Mouse (Mus musculus) liver, postnatal 0 days (tissue): ENCODE data around the gene Slit3. TPM values are rescaled to one million over a fixed set of nuclear protein-coding genes. Genes with fewer than 3 reads are reported as not detected.
A peak's percentile ranks its signal among the peaks of the same experiment; 100 is the strongest.

Source experiments
- ATAC-seq: fragments of 200-750 bp; cut with Nextera tagmentation; 2 replicates; pipeline ENCODE4 v1.8.0; 2017; ENCODE audit warnings: mild to moderate bottlenecking, moderate library complexity
- DNase-seq: peaks from one replicate; pipeline ENCODE4 v3.0.0-alpha.2; 2016
- H3K27ac ChIP-seq: fragments of 300-500 bp; sonication (generic); 2 replicates; pipeline ENCODE4 v1.5.1; 2014; ENCODE audit warnings: antibody characterized with exemption, moderate library complexity, mild to moderate bottlenecking, low read depth
- H3K27me3 ChIP-seq: fragments of 300-500 bp; sonication (generic); 2 replicates; pipeline ENCODE4 v1.6.1; 2014; ENCODE audit warnings: low read length, control low read depth, mixed read lengths; ENCODE audit not compliant: insufficient read depth
- H3K36me3 ChIP-seq: fragments of 300-500 bp; sonication (generic); replicated peaks from 2 replicates; pipeline ENCODE4 v1.6.1; 2014; ENCODE audit warnings: mild to moderate bottlenecking, control low read depth, low read length, moderate library complexity, mixed read lengths; ENCODE audit not compliant: insufficient read depth
- H3K4me1 ChIP-seq: fragments of 300-500 bp; sonication (generic); 2 replicates; pipeline ENCODE4 v1.6.1; 2014; ENCODE audit warnings: antibody characterized with exemption, mild to moderate bottlenecking, control low read depth; ENCODE audit not compliant: insufficient read depth
- H3K4me2 ChIP-seq: fragments of 300-500 bp; sonication (generic); 2 replicates; pipeline ENCODE4 v1.6.1; 2014; ENCODE audit warnings: low read depth, mild to moderate bottlenecking, low read length, moderate library complexity, mixed read lengths
- H3K4me3 ChIP-seq: fragments of 300-500 bp; sonication (generic); 2 replicates; pipeline ENCODE4 v1.5.1; 2014; ENCODE audit warnings: low read depth, low read length
- H3K9ac ChIP-seq: fragments of 300-500 bp; sonication (generic); replicated peaks from 2 replicates; pipeline ENCODE4 v1.6.1; 2014; ENCODE audit warnings: mild to moderate bottlenecking, moderate library complexity
- H3K9me3 ChIP-seq: fragments of 300-500 bp; sonication (generic); 2 replicates; pipeline ENCODE4 v1.6.1; 2016; ENCODE audit warnings: mild to moderate bottlenecking, control low read depth, low read length, mixed read lengths
- CTCF ChIP-seq: sonication (generic); IDR thresholded peaks from 2 replicates; pipeline ENCODE4 v1.5.1; 2016; ENCODE audit warnings: antibody characterized with exemption, low read depth
- EP300 ChIP-seq: IDR thresholded peaks from 2 replicates; pipeline ENCODE4 v1.6.1; 2016; ENCODE audit warnings: antibody characterized with exemption, low read depth, mild to moderate bottlenecking
- WGBS: fragments of 180-500 bp; shearing (Covaris S2); extraction: QIAGEN DNeasy Blood & Tissue Kit; methylation state at CpG from one replicate; pipeline ENCODE4 v1.1.7; 2014; ENCODE audit not compliant: insufficient replicate concordance; 5-methylcytosine and 5-hydroxymethylcytosine counted together
- polyA plus RNA-seq: library from polyadenylated mRNA; unstranded; fragments of >200 nt; fragmentation: Nextera tagmentation; extraction: Ambion mirVana; gene quantifications from 2 replicates; pipeline ENCODE4 v1.2.1, GENCODE M21; 2015

The Slit3 gene
- polyA plus RNA-seq, 1 experiment from 2014 or later, result 0.20 TPM

- Histone ChIP-seq H3K4me3 (no peak overlapping the region), H3K9me3 (no peaks in the 10 kb centered on the region), H3K36me3 (no peaks in the 10 kb centered on the region), H3K9ac (no peak overlapping the region), H3K4me2 (no peak overlapping the region), H3K27ac (no peak overlapping the region), H3K27me3 (no peaks in the 10 kb centered on the region), H3K4me1 (no peaks in the 10 kb centered on the region)
- no peak for TF ChIP-seq CTCF
- no peak for TF ChIP-seq EP300
- ATAC-seq (no peak), DNase-seq (no peak)
- 85% methylated on average over 13 of the region's 13 CpGs for whole genome bisulfite sequencing
These were observed 583.4 kb downstream of the Slit3 start for GRCm38 (mm10) chr11:35704381-35704780.

GRCm38 (mm10) chr11:35704927-35705326 is 583.9 kb downstream of the Slit3 start:
- Histone ChIP-seq H3K27ac (no peak overlapping the region), H3K9ac (no peak overlapping the region), H3K36me3 (no peaks in the 10 kb centered on the region), H3K27me3 (no peaks in the 10 kb centered on the region), H3K4me3 (no peak overlapping the region), H3K4me1 (no peaks in the 10 kb centered on the region), H3K4me2 (no peak overlapping the region), H3K9me3 (no peaks in the 10 kb centered on the region)
- ATAC-seq, result no peak
- WGBS, result 78% methylated on average over 5 of the region's 5 CpGs
- DNase-seq, result no peak
- TF ChIP-seq CTCF (0 out of 2 replicates have a peak, but pooled peaks have one; percentile 5), EP300 (no peak)

- Histone ChIP-seq H3K4me3 (no peak overlapping the region), H3K27ac (no peak overlapping the region), H3K9me3 (no peaks in the 10 kb centered on the region), H3K36me3 (no peaks in the 10 kb centered on the region), H3K27me3 (no peaks in the 10 kb centered on the region), H3K9ac (no peak overlapping the region), H3K4me1 (no peaks in the 10 kb centered on the region), H3K4me2 (no peak overlapping the region)
- no peak for TF ChIP-seq CTCF
- TF ChIP-seq EP300, result no peak
- no peak for DNase-seq
- no peak for ATAC-seq
- 92% methylated on average over 12 of the region's 12 CpGs for WGBS
These were observed 586.4 kb downstream of the Slit3 start for GRCm38 (mm10) chr11:35707431-35707830.

GRCm38 (mm10) chr11:35711314-35711713 is 590.3 kb downstream of the Slit3 start:
- no peak overlapping the region for H3K4me2 ChIP-seq
- no peak overlapping the region for H3K9ac ChIP-seq
- no peak overlapping the region for H3K4me3 ChIP-seq
- no peaks in the 10 kb centered on the region for H3K9me3 ChIP-seq
- no peaks in the 10 kb centered on the region for H3K36me3 ChIP-seq
- ATAC-seq (no peak), DNase-seq (no peak)
- no peak overlapping the region for H3K27ac ChIP-seq
- WGBS, result 66% methylated on average over 6 of the region's 6 CpGs
- H3K4me1 ChIP-seq, result no peaks in the 10 kb centered on the region
- TF ChIP-seq CTCF, result no peak
- TF ChIP-seq EP300, result no peak
- H3K27me3 ChIP-seq, result no peaks in the 10 kb centered on the region

- Histone ChIP-seq H3K4me1 (no peaks in the 10 kb centered on the region), H3K4me2 (no peak overlapping the region), H3K9ac (no peak overlapping the region), H3K27me3 (no peaks in the 10 kb centered on the region), H3K4me3 (no peak overlapping the region), H3K27ac (no peak overlapping the region), H3K9me3 (no peaks in the 10 kb centered on the region), H3K36me3 (no peaks in the 10 kb centered on the region)
- no peak for TF ChIP-seq CTCF
- no peak for TF ChIP-seq EP300
- no peak for DNase-seq
- no peak for ATAC-seq
- WGBS, result 62% methylated on average over 1 of the region's 1 CpGs
These were observed 597.9 kb downstream of the Slit3 start for GRCm38 (mm10) chr11:35718881-35719280.

GRCm38 (mm10) chr11:35723876-35724275 is 602.9 kb downstream of the Slit3 start:
- 69% methylated on average over 5 of the region's 5 CpGs for WGBS
- Histone ChIP-seq H3K4me3 (no peak overlapping the region), H3K27ac (no peak overlapping the region), H3K9me3 (no peaks in the 10 kb centered on the region), H3K4me2 (no peak overlapping the region), H3K9ac (no peak overlapping the region), H3K36me3 (no peaks in the 10 kb centered on the region), H3K27me3 (no peaks in the 10 kb centered on the region), H3K4me1 (no peaks in the 10 kb centered on the region)
- no peak for DNase-seq
- no peak for ATAC-seq
- TF ChIP-seq EP300 (no peak), CTCF (no peak)

GRCm38 (mm10) chr11:35726341-35726846 is 605.4 kb downstream of the Slit3 start:
- Histone ChIP-seq H3K27ac (no peak overlapping the region), H3K9me3 (no peaks in the 10 kb centered on the region), H3K4me2 (no peak overlapping the region), H3K27me3 (no peaks in the 10 kb centered on the region), H3K4me3 (no peak overlapping the region), H3K4me1 (no peaks in the 10 kb centered on the region), H3K36me3 (no peaks in the 10 kb centered on the region), H3K9ac (no peak overlapping the region)
- DNase-seq (no peak), ATAC-seq (no peak)
- TF ChIP-seq EP300, result no peak
- no peak for TF ChIP-seq CTCF
- 80% methylated on average over 8 of the region's 8 CpGs for WGBS
